Mouse (Mus musculus): ENCODE data around the gene Ifngr2. TPM values are rescaled to one million over a fixed set of nuclear protein-coding genes. Genes with fewer than 3 reads are reported as not detected.
"Not testable (repeated sequence)": the region's sequence is repeated elsewhere in the genome, so short reads cannot be mapped to it uniquely, and the experiment has no call there.

Ifngr2 gene
- 20.1 and 31.1 TPM in 2 replicates for total RNA-seq (2021)
- long read RNA-seq, transcript Ifngr2-201 (7 exons, 3,708 nt), result major isoform, 77 of 87 reads
- long read RNA-seq, partial matches to known transcripts, result 6 of 87 reads
- long read RNA-seq, other reads (novel, unspliced or antisense), result 4 of 87 reads

DNA sequence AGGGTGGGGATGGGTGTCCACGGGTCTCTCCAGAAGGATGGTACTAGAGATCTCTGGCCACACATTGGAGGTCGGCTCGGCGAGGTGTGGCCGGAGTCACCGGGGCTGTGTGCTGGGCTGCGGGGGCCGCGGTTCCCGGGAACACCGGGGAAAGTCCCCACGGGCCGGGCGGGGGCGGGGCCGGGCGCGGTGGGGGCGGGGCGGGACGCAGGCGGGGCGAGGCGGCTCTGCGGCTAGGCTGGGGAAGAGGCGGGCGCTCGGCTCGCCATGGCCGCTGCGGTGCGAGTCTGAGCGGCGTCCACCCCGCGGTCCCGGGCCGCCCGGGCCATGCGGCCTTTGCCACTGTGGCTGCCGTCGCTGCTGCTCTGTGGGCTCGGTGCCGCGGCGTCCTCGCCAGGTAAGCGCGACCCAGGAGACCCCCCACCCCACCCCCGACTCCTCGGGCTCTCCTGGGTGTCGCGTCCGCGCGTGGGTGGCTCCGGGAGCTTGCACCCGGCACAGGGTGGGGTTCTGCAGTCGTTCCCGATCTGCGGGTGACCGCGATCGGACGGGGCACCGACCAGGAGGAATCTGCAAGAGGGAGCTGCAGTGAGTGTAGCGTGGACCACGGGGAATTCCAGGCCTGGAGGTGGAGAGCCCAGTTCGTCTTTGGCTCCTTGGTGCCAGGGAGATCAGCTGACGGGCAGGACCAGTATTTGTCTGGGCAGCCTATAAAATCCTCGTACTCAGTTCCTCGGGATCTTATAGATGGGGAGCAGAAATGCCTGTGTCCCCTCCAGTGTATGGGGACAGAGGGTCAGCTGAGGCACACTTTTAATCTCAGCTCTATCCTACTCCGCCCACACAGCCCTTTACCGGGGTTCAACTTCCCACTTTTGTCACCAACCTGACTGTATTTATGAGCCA, at the start of gene Ifngr2:
TSS of gene Ifngr2 (plus strand) at position 237 of the 906 bp plus-strand sequence.
- peak; percentile 83 for DNase-seq

DNA sequence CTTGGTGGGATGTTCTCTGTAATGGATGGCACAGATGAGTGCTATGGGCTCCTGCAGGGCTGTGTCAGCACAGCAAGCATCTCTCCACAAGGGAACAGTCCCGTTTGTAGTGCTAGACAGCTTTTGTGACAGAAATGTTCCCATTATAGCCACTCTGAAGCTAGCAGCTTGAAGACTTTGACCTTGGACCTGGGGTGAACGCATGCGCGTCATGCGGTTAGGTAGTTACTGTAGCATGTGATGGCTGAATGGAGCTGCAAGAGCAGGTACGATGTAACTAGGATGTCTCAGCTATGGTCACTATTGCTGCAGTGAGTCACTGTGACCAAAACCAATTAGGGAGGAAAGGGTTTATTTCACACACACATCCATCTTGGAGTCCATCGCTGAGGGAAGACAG, 48.8 kb upstream of the Ifngr2 start:
- DNase-seq, result no peak

DNA sequence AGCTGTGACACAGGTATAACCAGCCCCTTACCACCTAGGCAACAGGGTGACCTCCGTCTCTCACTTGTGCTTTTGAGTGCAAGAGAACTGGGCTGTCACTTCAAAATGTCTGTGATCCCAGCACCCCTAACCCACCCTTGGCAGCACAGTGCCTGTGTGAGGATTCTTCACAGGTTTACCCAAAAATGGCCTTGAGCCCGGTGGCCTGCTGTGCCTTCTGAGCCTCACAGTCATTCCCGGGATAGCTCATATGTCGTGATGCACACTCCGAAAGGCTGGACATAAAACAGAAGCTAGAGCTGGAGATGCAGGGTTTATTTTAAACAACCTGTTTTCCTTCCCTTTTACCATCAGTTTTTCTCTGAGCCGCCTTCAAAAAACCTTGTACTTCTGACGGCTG, 42.2 kb upstream of the Ifngr2 start:
- no peak for DNase-seq

DNA sequence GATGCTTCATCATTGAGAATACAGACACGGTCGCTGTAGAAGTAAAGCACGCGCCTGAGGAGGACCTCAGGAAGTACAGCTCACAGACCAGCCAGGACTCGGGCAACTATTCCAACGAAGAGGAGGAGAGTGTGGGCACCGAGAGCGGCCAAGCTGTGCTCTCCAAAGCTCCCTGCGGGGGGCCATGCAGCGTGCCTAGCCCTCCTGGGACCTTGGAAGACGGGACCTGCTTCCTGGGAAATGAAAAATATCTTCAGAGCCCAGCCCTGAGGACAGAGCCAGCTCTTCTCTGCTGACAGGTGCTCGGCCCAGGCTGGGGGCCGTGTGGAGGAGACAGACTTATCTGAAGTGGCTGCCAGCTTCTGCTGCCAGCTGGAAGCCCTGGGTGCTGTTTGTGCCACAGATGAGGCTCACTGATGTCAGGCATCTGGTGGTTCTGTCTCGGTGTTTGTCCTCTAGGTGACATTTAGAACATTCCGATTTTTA, 41.7 kb upstream of the Ifngr2 start:
- no peak for DNase-seq

DNA sequence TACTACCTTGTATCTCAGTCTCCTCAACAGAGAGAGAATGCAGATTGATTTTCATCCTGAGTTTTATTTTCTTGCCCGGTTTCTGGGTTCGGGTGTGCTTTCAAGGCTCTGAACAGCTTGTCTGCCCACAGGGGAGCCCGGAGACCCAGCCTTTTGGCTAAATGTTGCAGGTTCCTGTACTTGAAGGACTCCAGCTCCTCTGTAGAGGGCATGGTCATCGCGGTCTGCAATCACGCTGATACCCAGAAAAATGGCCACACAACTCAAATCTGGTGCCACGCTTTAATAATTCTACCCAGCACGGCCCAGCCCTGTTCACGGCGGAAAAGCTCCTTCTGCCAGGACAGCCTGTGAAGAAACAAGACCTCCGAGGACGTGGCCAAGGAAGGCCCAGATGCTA, 40.5 kb upstream of the Ifngr2 start:
- no peak for DNase-seq

DNA sequence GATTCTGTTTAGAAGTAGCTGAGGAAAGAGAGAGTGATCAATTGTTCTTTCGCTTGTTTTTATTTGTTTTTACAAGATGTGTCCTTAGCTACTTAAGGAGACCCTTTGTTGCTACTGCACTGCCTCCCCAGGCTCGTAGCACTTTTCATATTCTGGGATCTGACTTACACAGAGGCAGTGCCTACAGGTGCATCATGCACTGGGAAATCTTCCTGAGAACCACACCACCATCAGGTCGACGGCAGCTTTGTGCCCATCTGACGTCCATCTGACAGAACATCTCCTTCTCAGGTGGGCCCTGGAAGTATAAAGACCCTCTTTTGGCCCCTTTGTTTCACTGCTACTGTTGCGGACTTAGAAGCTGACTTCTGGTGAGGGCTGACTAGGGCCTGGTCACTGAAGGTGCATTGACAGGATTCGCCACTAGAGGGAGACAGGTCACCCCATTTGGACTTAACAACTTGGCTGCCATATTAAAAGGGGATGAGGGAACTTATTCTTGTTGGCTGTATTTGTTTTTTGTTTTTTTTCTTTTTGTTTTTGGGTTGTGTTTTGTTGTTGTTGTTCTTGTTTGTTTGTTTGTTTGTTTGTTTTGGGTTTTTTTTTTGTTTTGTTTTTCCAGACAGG, 34.6 kb upstream of the Ifngr2 start:
- DNase-seq, result peak; percentile 75

DNA sequence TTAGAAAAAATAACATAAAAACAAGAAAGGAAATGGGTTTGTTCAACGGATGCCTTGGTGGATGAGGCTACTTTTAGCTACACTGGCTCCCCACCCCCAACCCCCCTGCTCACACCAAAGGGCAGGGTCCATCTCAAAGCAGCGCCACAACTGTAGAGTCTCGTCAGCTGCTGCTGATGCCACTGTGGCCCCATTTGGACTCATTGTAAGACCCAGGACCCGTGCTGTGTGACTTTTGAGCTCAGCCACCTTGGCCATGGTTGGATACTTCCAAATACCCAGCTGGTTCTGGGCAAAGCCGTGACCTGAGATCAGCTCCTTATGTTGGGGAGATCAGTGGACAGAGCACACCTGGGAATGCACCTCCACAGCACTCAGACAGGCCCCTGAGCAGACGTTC, 33.8 kb upstream of the Ifngr2 start:
- DNase-seq, result no peak

DNA sequence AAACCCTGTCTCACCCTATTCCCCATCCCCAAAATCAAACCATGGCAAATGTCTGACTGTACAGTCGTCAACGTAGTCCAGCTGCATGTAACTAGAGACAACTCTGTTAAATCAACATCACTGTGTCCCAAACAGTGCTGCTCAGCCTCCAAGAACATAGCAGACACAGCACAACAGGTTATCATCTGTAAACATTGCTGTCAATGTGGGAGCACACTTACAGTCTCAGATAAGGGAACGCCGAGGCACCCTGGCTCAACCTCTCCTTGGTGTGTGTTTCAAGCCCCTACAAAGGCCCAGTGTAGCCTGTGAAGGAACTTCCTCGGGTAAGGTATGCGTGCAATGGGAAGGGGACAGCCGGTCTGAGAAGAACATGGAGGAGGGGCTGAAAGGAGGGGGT, 29.9 kb upstream of the Ifngr2 start:
- DNase-seq, result no peak

DNA sequence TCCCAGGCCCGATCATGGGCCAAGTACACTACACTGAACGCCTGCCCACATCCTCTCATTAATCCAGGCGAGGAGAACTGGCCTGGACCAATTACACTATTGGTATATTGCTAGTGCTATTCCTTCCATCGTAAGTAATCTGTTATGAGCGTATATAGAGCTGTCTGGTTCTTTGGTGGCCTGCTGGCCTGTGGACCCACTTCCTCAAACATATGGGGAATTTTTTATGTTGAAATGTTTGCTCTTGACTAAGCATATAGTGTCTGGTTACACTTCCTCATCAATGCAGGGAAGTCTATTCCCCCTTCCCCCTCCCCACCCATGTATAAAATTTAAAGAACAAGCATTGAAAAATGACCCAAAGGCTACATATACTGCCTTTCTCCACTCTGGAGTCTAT, 24.8 kb upstream of the Ifngr2 start:
- DNase-seq, result no peak

DNA sequence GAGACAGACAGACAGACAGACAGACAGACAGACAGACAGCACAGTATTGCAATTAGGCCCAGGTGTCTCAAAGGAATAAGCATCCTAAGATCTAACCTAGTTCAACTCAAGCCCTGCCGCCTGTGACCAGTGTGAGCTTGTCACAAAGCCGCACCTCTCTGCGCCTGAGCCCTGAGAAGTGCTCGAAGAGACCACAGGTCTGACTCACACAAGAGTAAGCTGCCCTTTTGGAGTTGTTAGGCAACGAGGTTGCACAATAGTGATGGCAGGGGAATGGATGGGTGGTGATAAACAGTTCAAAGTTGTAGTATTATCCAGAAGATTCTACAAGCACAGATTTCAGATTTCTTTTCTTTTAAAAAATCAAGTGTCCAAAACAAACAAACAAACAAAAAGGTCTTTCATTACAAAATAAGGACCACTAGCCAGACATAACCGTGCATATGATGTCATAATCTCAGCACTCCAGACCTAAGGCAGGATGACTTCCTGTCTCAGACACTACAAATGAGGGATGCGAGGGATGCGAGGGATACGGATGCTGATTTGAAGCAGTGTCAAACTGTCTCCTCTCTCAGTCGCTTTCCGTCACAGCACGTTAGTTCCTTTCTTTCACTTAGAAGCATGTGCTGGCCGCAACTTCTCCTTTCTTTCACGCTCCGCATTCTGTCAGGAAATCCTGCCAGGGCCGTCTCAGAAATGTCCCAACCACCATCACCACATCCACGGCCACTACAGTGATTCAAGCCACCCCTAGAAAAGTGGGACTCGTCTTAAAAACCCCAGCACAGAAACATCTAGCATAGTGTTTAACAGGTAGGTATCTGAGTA, 24.2 kb upstream of the Ifngr2 start:
- peak; percentile 60 for DNase-seq

DNA sequence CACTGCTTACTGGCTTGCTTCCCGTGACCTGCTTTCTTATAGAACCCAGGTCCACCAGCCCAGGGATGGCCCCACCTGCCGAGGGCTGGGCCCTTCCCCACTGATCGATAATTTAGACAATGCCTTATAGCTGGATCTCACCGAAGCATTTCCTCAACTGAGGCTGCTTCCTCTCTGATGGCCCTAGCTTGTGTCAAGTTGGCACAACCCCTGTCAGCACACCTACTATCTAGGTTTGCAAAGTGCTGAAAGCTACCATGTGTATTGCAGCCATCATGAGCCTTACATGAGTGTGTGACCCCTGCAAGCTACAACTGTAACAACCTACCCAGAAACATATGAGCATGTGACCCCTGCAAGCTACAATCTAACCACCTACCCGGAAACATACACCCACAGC, 22.7 kb upstream of the Ifngr2 start:
- DNase-seq, result no peak

DNA sequence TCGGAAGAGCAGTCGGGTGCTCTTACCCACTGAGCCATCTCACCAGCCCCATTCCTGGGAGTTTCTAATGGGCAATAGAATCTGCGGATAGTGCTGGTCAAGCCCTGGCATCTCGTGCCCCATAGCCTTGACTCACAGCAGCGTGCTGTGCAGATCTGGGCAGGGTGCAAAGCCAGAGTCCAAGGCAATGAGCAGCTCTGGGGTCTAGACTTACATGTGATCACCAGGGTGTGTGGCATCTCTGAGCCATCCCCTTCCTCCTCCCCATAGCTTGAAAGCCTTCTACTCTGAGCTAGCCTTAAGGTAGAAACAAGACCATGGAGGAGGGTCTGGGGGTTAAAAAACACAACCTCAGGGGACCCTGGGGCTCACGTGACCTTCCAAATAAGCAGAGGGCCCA, 20.6 kb upstream of the Ifngr2 start:
- DNase-seq, result no peak

DNA sequence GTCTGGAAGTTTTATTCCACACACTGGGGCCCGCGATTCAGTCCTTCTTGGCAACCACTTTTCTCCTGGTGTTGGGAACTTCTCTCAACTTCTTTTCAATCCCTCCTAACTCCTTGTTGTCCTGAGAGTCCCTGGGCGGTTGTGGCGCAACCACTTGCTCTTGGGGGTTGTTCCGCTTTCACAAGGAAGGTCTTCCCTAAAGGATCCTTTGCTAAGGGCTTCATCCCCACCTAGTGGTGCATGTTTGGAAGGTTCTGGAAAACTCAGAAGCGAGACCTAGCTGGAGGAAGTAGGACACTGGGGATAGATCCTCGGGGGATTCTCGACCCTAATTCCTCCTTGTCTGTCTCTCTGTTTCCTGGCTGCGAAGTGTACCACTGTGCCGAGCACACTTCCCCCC, 19.8 kb upstream of the Ifngr2 start:
- DNase-seq, result no peak

DNA sequence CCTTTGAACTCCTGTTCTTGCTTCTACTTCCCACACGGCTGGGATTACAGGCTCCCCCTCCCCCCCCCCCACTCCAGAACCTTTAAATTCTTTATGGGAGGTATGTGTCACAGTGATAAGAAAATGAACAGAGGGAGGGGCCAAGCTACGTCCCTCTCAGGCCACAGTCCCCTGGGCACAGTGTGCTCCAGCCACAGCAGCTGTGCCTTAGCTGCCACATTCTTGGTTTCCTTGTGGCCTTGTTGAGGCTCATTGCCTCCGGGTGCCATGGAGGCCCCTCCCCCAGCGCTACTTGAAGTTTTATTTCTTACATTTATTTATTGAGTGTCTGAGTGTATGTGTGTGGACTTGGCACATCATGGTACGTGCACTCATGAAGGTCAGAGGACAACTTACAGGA, 19.4 kb upstream of the Ifngr2 start:
- DNase-seq, result no peak

DNA sequence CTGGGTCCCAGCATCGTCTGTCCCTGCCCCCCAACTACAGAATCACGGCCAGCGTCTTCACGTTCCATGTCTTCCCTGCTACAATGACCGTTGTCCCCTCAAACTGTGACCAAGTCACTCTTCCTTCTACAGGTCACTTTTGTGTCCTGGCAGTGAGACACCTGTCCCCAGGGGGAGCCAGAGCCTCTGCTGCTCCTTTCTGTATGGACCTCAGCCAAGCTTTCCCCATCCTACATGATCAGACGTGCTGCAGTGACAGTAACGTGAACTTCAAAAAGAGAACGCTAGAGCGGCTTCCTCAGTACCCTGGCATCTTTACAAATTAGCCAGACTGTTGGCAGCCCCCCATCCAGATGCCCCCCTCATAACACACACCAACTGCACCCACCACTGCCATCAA, 18.3 kb upstream of the Ifngr2 start:
- DNase-seq, result no peak

DNA sequence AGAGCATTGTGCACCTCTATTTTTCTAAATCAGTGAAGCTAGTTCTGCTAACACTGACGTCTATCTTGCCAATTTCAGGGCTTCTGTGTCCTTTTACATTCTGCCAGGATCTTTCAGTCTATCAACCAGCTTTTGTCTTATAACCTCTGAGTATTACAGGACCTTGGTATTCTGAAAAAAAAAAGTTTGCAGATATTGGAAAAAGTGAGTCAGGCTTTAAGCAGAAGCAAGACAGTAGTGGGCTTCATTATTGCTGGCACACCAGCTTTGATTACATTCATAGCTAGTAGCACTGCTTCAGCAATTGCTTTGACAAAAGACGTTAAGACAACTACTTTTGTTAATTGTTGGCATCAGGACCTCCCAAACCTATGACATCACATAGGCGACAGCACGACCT, 16.0 kb upstream of the Ifngr2 start:
- not testable (repeated sequence) for DNase-seq

DNA sequence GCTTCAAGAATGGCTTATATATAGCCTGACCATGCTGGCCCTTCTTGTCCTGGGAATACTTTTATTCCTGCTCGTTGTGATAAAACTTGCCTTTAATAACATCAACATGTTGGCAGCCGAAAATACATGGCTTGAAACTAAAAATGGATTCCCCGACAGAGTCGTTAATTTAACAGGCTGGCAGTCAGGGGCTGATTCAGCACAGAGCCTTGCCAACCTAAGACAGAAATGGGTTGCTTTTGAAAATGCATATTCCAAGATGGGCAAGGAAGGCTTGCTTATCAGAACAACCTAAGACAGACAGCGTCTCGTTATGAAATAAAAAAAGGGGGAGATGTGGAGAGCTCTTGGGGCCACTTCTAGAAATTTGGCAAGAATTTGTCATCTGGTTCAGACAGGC, 15.0 kb upstream of the Ifngr2 start:
- DNase-seq, result no peak

DNA sequence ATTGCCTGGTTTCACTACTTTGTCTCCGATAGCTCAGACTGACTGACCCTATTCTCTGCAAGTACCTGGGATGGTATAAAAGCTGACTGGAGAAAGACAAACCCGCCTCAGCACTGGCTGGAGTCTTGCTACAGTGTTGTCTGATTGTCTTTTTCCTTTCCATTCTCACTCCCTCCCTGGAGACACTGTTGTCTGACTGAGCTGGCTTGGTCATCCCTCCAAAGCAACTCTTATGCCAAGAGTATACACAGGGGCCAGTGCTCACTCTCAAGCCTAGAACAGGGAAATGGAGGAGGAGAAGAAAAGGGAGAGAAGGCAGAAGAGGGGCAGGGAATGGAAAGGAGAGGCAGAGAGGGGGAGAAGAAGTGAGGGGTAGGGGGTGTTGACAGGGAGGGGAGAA, 14.4 kb upstream of the Ifngr2 start:
- DNase-seq, result no peak

DNA sequence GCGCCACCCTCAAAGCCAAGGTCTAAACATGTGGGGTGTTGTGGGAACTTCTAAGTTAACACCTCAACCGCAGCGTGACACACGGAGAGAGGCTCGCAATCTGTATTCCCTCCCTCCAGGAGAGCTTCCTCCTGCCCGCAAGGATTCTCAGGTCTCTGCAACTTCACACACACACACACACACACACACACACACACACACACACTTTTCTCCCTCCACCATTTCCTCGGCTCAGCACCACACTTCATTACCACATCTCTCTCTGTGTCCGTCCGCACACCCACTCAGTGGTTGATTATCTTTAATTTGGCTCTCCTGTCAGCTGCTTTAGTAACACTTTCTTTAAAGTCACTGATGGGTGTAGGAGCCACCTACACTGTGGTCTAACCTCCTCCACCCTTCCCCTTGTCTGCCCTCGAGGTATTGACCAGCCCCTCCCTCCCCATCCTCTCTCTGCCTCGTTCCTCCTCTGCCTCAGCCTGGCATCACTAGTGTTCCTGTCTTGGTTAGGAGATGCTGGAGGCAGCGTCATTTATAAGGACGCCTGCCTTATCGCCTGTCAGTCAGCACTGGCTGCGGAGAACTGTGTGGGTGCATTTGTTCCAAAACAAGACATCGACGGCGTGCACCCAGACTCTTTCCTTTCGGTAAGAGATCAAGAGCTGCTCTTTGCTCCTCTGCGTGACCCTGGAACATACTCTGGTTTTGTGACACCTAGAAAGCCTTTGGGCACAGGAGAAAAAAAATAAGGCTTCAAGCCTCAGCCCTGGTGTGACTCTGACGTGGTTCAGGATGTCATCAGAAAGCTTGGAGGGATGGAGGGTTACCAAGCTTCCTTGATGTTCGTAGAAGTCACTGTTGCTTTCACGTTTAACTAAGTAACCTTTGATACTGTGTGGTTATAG, 13.5 kb upstream of the Ifngr2 start:
- no peak for DNase-seq

DNA sequence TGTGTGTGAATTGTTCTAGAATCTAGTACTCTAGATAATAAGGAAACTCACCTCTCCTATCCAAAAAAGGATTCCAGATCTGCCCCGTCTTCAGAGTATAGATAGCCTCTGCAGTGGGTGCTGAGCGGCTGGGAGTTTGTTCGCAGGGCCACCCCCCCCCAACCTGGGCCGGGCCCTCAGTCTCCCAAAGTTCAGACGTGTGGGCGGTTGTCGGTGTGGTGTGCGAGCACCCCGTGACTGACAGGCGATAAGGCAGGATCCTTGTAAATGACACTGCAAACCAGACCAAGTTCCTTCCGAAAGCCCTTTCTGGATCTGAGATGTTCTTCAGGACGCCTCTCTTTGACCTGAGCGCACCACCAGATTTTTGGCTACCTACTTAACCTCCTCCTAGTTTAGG, 12.4 kb upstream of the Ifngr2 start:
- DNase-seq, result peak; percentile 42

DNA sequence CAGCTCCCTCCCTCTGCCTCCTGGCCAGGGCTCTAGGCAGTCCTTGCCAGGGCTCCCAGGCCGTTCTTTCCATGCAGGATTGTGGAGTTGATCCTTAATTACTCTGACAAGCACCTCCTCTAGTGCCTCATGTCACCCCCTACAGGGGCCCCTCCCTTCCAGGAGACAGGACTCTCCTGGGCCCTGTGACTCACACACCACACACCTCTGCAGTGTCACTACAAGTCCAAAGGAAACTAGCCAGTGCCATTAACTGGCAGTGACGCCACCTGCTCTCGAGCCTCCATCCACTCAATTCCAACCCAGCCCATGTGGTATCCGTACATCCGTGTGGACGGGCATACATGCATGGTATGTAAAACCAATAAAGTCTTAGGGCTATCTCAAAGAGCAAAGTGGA, 12.0 kb upstream of the Ifngr2 start:
- no peak for DNase-seq

DNA sequence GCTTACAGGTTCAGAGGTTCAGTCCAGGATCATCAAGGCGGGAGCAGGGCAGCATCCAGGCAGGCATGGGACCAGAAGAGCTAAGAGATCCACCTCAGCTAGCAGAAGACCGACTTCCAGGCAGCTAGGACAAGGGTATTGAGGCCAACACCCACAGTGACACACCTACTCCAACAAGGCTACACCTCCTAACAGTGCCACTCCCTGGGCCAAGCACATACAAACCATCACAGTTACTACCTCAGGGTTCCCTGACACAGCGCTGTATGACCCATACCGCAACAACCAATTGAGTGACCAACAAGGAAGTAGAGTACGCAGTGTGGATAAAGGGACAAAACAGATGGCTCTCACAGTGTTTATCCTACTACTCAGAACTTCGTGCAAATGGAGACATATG, 10.5 kb upstream of the Ifngr2 start:
- DNase-seq, result no peak
